Mouse (Mus musculus) ovary, postnatal 14 days (tissue): ENCODE data around the gene Foxa3.
"Not testable (repeated sequence)": the region's sequence is repeated elsewhere in the genome, so short reads cannot be mapped to it uniquely, and the experiment has no call there.

Experiments used
- DNase-seq: peaks from one replicate; pipeline ENCODE4 v3.0.0; 2022; ENCODE audit warnings: low spot score

Foxa3 gene

GRCm38 (mm10) chr7:19023357-19023814, at the start of gene Foxa3:
Foxa3 (minus strand) TSS chr7:19023538.
- no peak for DNase-seq

- DNase-seq, result not testable (repeated sequence)
Observed at GRCm38 (mm10) chr7:19071024-19071423, 47.7 kb upstream of the Foxa3 start.

GRCm38 (mm10) chr7:19069500-19069899, 46.2 kb upstream of the Foxa3 start:
- DNase-seq, result no peak

GRCm38 (mm10) chr7:19068707-19069106, 45.4 kb upstream of the Foxa3 start:
- DNase-seq, result peak; percentile 68

DNA sequence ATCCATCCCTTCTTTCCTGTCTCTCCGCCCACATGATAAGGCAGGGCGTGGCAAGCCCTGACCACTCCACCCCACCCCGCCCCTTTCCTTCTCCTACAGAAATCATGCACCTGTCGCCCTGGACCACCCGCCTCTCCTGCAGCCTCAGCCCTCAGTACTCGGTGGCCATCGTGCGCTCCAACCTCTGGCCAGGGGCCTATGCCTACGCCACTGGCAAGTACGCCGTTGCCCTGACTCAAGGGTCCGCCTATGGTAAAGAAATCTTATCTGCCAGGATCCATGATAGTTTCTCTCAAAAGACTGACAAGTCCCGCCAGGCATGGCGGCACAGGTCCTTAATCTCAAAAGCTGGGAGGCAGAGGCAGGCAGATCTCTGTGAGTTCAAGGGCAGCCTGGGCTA, 44.6 kb upstream of the Foxa3 start:
- DNase-seq, result no peak

DNA sequence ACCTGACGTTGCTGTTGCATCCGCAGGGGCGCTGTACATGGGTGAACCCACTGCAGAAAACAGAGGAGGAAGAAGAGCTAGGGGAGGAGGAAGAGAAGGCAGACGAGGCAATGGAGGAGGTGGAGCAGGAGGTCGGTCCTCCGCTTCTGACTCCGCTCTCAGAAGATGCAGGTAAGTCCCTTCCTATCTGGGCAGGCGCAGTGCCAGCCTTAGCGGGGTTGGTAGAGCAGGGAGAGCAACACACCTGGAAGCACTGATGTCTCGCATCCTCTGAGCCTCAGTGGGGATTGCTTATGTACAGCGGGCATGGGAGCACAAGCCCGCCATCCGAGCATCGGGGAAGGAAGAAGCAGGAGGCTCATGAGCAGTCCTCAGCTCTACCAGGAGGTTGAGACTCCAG, 43.7 kb upstream of the Foxa3 start:
- no peak for DNase-seq

- no peak for DNase-seq
Observed at GRCm38 (mm10) chr7:19065896-19066295, 42.6 kb upstream of the Foxa3 start.

DNA sequence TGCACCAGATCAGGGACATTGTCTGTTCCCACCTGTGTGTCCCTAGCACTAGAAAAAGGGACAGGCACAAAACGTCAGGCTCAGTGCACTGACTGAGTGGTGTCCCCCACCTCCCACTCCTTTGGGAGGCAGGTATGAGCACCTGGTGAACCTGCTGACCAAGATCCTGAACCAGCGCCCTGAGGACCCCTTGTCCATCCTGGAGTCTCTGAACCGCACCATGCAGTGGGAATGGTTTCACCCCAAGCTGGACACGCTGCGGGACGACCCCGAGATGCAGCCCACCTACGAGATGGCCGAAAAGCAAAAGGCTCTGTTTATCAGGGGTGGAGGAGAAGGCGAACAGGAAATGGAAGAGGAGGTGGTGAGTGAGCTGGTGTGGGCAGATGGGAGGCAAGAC, 34.1 kb upstream of the Foxa3 start:
- no peak for DNase-seq

- no peak for DNase-seq
Observed at GRCm38 (mm10) chr7:19055108-19055507, 31.8 kb upstream of the Foxa3 start.

- no peak for DNase-seq
Observed at GRCm38 (mm10) chr7:19054777-19055076, 31.4 kb upstream of the Foxa3 start.

- peak; percentile 39 for DNase-seq
Observed at GRCm38 (mm10) chr7:19054047-19054776, 30.9 kb upstream of the Foxa3 start, which contains the start of gene Rsph6a. Rsph6a (plus strand) TSS chr7:19054690.

DNA sequence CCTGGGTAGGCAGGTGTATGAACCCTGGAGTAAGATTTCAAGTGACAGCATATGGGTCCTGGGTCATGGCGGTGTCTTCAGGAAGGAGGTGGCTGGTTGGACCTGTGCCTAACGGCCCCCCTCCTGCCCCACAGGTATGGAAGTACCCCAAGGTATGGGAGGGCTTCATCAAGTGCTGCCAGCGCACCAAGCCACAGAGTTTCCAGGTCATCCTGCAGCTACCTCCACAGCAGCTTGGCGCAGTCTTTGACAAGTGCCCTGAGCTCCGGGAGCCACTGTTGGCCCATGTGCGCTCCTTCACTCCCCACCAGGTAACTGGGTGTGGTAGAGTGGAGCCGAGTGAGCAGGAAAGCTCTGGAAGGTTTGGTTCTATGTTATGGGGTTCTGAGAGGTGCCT, 29.8 kb upstream of the Foxa3 start:
- no peak for DNase-seq

GRCm38 (mm10) chr7:19052345-19053135, 29.2 kb upstream of the Foxa3 start:
- DNase-seq, result no peak

- no peak for DNase-seq
Observed at GRCm38 (mm10) chr7:19051161-19051560, 27.8 kb upstream of the Foxa3 start.

DNA sequence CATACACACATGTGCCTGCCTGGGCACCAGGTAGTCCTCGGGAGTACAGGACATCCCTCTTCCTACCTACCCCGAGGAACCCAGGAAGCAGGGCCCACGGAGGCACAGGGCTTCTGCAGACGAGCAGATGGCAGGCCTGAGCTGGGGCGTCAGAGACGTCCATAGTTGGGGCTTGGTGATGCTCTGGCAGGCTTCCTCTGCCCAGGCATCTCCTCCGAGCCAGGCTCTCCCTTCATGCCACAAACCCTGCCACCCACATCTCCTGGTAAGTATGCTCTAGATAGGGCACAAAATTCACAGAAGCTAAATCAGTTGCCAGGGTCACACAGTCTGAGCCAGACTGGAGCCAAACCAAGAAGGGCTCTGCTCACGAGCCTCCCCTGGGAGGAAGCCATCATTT, 26.8 kb upstream of the Foxa3 start:
- no peak for DNase-seq

DNA sequence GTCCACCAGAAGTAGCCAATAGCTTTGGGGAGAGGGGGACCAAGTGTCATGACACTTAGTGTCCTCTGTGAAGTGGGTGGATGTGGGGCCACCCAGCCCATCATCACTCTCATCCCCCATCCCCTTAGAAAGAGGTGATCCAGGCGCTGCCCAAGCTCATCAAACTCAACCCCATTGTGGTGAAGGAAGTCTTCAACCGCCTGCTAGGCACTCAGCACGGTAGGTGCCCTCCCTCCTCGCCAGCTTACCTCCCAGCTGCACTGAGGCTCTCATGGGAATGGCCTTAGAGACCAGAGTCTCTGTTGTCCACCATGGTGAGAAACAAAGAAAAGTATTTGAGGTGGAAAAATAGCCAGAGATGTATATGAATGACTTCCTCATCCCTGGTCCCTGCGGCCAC, 25.9 kb upstream of the Foxa3 start:
- no peak for DNase-seq

DNA sequence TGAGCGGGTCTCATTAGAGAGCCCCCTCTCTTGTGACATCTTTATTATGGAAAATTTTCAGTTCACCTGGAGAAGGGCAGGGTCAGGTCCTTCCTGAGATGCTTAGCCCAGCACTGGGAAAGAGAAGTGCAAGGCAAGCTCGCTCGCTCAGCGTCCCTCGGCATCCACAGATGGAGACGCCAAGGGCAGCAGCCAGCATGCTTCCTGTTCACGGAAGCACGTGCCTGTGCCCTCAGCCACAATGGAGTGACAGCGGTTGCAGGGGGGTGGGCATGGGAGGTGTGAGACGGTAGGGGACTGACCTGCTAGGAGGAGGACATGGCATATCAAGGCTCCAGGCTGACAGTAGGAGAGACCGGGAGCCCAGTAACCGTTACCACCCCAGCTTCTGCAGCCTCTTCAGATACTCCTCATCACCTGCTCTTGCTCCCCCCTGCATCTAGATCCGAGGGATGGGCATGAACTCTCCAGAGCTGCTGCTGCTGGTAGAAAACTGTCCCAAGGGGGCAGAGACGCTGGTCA, 24.7 kb upstream of the Foxa3 start:
- no peak for DNase-seq

DNA sequence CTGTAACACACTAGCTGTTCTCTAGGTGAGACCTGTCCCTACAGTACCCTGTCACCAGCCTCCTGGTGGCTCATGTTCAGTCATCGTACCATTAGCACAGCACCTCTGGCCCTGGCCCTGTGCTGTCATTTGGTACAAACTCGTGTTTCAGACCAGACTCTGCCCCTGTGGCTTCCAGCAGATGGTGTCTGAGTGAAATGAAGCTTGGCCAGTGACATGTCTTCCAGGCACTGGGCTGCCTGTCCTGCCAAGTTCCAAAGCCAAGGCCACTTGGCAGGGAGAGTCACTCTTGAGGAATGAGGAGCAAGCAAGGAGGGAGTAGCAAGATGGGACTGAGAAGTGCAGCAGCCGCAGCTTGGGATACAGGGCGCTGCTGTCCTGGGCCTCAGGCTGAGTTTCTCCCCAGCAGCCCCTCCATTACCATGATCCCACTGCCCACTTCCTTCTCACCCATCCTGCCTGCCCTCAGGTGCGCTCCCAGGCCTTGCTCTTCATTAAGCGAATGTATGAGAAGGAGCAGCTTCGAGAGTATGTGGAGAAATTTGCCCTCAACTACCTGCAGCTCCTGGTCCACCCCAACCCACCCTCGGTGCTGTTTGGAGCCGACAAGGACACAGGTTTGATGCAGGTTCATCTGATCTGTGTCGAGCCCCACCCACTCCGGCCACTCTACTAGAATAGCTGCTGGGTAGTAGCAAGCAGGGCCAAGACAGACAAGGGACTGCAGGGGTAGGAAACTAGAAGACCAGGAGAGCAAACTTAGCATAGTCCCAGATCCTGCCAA, 23.1 kb upstream of the Foxa3 start:
- no peak for DNase-seq

GRCm38 (mm10) chr7:19044616-19045015, 21.3 kb upstream of the Foxa3 start:
- DNase-seq, result no peak

DNA sequence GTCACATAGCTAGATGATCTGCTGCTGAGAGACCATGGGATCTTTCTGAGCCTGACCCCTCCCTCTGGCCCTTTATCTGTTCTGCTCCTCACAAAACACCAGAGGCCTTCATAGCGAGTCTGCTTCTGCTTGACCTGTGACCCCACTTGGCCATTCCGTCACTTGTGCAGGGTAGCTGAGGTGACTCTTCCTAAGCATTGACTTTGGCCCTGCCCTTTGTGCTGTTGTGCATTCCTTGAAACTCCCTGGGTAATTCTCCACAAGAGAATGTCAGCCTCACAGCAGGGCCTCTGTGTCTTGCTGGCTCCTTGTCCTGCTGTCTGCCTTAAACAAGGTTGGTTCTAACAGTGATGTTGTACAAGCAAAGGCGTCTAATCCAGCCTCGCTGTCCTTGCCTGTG, 8.3 kb upstream of the Foxa3 start:
- DNase-seq, result no peak

GRCm38 (mm10) chr7:19029084-19029653, 5.8 kb upstream of the Foxa3 start:
- DNase-seq, result no peak

DNA sequence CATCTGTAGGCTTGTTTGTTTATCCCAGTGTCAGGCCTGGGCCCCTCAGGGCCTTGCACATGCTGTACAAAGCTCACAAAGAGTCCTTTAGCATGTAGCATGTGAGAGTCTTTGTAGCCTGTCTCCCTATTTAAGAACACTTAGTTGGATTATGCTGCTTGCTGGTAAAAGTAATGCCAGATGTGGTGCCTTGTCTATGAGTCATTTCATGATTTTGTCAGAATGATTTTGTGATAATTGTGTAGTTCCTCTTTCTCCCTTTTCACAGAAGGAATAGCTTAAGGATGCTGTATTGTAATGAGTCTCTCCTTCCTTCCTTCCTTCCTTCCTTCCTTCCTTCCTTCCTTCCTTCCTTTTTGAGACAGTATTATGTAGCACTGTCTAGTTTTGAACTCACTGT, 4.7 kb upstream of the Foxa3 start:
- DNase-seq, result no peak
